Mouse (Mus musculus): ENCODE results near the gene Chd5. TPM values are rescaled to one million over a fixed set of nuclear protein-coding genes. Genes with fewer than 3 reads are reported as not detected.

The Chd5 gene
- polyA plus RNA-seq, 1 experiment from 2014 or later = 0.96 TPM

- CTCF ChIA-PET = interaction anchor here (3.1 kb wide), 1 partner anchor 10 kb away, joined by 13 read pairs; no protein-coding TSS in a partner anchor
- no peak for TF ChIP-seq CTCF (IDR thresholded peaks at IDR 0.05)
- no peaks in the 10 kb centered on the region for H3K27me3 ChIP-seq
- in situ Hi-C loops (cut with MboI; ENCODE audit: low pct_unique_long_range_greater_than_20kb) = no loop called here
- POLR2A ChIA-PET = interaction anchor here (0.6 kb wide), 1 partner anchor 79 kb away, joined by 4 read pairs; no protein-coding TSS in a partner anchor
- DNase-seq (ENCODE audit: low read depth, low spot score) (peak; percentile 53), ATAC-seq (peak; percentile 44)
Observed at GRCm38 (mm10) chr4:152353886-152354637, 15.6 kb downstream of the Chd5 start.

GRCm38 (mm10) chr4:152355672-152356071, 17.2 kb downstream of the Chd5 start:
- H3K27me3 ChIP-seq = no peaks in the 10 kb centered on the region
- no peak for DNase-seq (ENCODE audit: low read depth, low spot score)
- no peak for TF ChIP-seq CTCF (IDR thresholded peaks at IDR 0.05)
- CTCF ChIA-PET = no interaction called here
- POLR2A ChIA-PET = no interaction called here
- in situ Hi-C loops (cut with MboI; ENCODE audit: low pct_unique_long_range_greater_than_20kb) = no loop called here
- no peak for ATAC-seq

DNA sequence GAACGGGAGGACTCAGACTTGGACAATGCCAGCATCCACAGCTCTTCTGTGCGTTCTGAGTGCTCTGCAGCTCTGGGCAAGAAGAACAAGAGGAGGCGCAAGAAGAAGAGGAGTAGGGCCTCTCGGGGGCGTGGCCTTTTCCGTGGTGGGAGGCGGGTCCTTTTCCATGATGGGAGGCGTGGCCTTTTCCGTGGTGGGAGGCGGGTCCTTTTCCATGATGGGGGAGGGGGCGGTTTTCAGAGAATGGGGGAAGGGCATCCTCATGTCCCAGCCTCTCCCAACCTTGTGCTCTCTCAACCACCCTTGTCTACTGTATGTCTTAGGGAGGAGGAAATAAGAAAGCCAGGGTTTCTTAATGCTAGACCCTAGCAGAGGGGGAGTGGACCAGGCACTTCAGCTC, 21.2 kb downstream of the Chd5 start:
- POLR2A ChIA-PET = no interaction called here
- CTCF ChIA-PET = no interaction called here
- H3K27me3 ChIP-seq = no peaks in the 10 kb centered on the region
- ATAC-seq (no peak), DNase-seq (ENCODE audit: low read depth, low spot score) (no peak)
- no peak for TF ChIP-seq CTCF (IDR thresholded peaks at IDR 0.05)
- in situ Hi-C loops (cut with MboI; ENCODE audit: low pct_unique_long_range_greater_than_20kb) = no loop called here

GRCm38 (mm10) chr4:152360855-152361254, 22.4 kb downstream of the Chd5 start:
- H3K27me3 ChIP-seq = no peaks in the 10 kb centered on the region
- DNase-seq (ENCODE audit: low read depth, low spot score) (no peak), ATAC-seq (no peak)
- POLR2A ChIA-PET = no interaction called here
- CTCF ChIA-PET = no interaction called here
- in situ Hi-C loops (cut with MboI; ENCODE audit: low pct_unique_long_range_greater_than_20kb) = no loop called here
- TF ChIP-seq CTCF (IDR thresholded peaks at IDR 0.05) = no peak

GRCm38 (mm10) chr4:152362180-152362579, 23.7 kb downstream of the Chd5 start:
- peak; percentile 32 for ATAC-seq
- peak; percentile 19 for DNase-seq (ENCODE audit: low read depth, low spot score)
- POLR2A ChIA-PET = no interaction called here
- H3K27me3 ChIP-seq = no peaks in the 10 kb centered on the region
- in situ Hi-C loops (cut with MboI; ENCODE audit: low pct_unique_long_range_greater_than_20kb) = no loop called here
- CTCF ChIA-PET = interaction anchor here (0.6 kb wide), 1 partner anchor 62 kb away, joined by 3 read pairs; no protein-coding TSS in a partner anchor
- TF ChIP-seq CTCF (IDR thresholded peaks at IDR 0.05) = no peak

DNA sequence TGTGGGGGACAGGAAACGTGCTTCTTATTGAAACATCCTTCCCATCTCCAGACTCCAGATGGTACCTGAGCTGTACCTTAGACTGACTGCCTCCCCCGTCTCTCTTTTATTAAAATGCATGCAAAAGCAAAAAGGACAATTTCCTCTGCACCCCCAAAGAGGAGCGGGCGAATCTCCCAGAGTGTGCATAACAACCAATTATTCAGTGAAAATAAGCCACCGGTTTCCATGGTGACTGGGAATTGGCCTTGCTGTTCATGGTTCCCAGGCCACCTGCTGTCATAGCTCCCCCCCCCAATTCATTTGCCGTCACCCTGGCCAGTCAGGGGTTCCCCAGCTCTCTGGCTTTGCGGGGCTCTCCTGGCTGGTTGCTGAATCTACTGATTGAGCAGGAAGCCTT, 26.8 kb downstream of the Chd5 start:
- H3K27me3 ChIP-seq = no peaks in the 10 kb centered on the region
- in situ Hi-C loops (cut with MboI; ENCODE audit: low pct_unique_long_range_greater_than_20kb) = no loop called here
- DNase-seq (ENCODE audit: low read depth, low spot score) (no peak), ATAC-seq (no peak)
- TF ChIP-seq CTCF (IDR thresholded peaks at IDR 0.05) = no peak
- CTCF ChIA-PET = interaction anchor here (1.2 to 1.5 kb wide), 2 partner anchors 67 to 69 kb away, joined by 3 to 4 read pairs; no protein-coding TSS in a partner anchor
- POLR2A ChIA-PET = no interaction called here

DNA sequence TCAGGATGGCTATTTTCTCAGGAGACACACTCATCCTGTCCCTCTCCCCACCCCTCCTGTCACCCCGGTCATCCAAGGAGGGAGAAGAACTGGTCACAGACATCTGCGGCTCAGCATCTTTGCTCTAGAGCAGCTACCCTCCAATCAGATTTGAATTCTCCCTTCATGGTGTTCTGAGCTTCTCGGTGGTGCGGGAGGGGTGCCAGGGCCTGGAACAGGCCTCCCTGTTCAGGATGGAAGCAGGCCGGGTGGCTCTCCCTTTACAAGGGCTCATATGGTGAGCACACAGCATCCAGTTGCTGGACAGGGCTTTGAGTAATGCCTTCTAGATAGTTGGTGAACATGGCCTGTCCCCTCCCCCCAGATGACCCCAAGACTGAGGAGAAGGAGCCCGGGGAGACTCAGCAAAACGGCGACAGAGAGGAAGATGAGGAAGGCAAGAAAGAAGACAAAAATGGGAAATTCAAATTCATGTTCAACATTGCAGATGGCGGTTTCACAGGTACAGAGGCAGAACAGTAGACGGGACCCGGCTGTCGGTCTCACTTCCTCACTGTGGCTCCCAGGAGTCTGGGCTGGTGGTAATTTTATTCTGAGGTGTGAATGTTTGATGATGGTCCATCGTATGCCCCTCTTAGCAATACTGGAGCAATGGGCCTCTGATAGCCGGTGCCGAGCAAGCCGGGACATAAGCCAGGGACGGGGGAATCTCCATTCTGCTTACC, 44.2 kb downstream of the Chd5 start:
- ChIA-PET POLR2A (interaction anchor here (0.9 kb wide), 1 partner anchor 28 kb away, joined by 3 read pairs; no protein-coding TSS in a partner anchor), CTCF (no interaction called here)
- DNase-seq (ENCODE audit: low read depth, low spot score) (no peak), ATAC-seq (no peak)
- no peak for TF ChIP-seq CTCF (IDR thresholded peaks at IDR 0.05)
- in situ Hi-C loops (cut with MboI; ENCODE audit: low pct_unique_long_range_greater_than_20kb) = no loop called here
- H3K27me3 ChIP-seq = no peaks in the 10 kb centered on the region

GRCm38 (mm10) chr4:152385644-152386043, 47.2 kb downstream of the Chd5 start:
- ATAC-seq (no peak), DNase-seq (ENCODE audit: low read depth, low spot score) (no peak)
- ChIA-PET CTCF (interaction anchor here (1.0 kb wide), 1 partner anchor 59 kb away, joined by 3 read pairs; no protein-coding TSS in a partner anchor), POLR2A (no interaction called here)
- no peak for TF ChIP-seq CTCF (IDR thresholded peaks at IDR 0.05)
- H3K27me3 ChIP-seq = no peaks in the 10 kb centered on the region
- in situ Hi-C loops (cut with MboI; ENCODE audit: low pct_unique_long_range_greater_than_20kb) = loop anchor here (5.0 kb wide), 1 partner anchor 58 kb away; the partner anchor contains the start of gene Rpl22

GRCm38 (mm10) chr4:152392192-152392591, 53.7 kb downstream of the Chd5 start:
- ChIA-PET CTCF (interaction anchor here (1.3 kb wide), 2 partner anchors 17 to 48 kb away, joined by 3 to 4 read pairs; no protein-coding TSS in a partner anchor), POLR2A (no interaction called here)
- DNase-seq (ENCODE audit: low read depth, low spot score) (no peak), ATAC-seq (no peak)
- TF ChIP-seq CTCF (IDR thresholded peaks at IDR 0.05) = no peak
- in situ Hi-C loops (cut with MboI; ENCODE audit: low pct_unique_long_range_greater_than_20kb) = no loop called here
- no peaks in the 10 kb centered on the region for H3K27me3 ChIP-seq

- no peaks in the 10 kb centered on the region for H3K27me3 ChIP-seq
- no peak for ATAC-seq
- in situ Hi-C loops (cut with MboI; ENCODE audit: low pct_unique_long_range_greater_than_20kb) = no loop called here
- ChIA-PET CTCF (no interaction called here), POLR2A (no interaction called here)
- TF ChIP-seq CTCF (IDR thresholded peaks at IDR 0.05) = no peak
- DNase-seq (ENCODE audit: low read depth, low spot score) = no peak
Observed at GRCm38 (mm10) chr4:152392627-152393026, 54.2 kb downstream of the Chd5 start.

DNA sequence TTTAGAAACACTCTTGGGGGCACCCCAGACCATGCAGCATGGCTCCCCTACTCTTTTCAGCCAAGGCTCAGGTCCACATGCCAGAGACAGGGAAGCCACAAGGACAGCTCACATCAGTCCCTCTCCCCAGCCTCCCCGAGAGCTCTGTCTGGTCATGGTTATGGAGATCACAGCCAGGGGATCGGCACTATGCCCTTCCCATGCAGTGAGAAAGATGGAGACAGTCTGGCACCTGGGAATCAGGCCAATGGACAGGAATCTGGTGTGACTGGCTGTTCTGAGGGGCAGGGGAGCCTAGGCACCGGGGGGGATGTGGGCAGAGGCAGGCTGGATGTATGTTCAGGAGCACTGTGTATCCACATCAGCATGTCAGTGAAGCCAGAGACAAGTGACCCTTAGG, 60.5 kb downstream of the Chd5 start:
- no peaks in the 10 kb centered on the region for H3K27me3 ChIP-seq
- DNase-seq (ENCODE audit: low read depth, low spot score) (no peak), ATAC-seq (no peak)
- no peak for TF ChIP-seq CTCF (IDR thresholded peaks at IDR 0.05)
- POLR2A ChIA-PET = no interaction called here
- in situ Hi-C loops (cut with MboI; ENCODE audit: low pct_unique_long_range_greater_than_20kb) = no loop called here
- CTCF ChIA-PET = interaction anchor here (1.4 kb wide), 1 partner anchor 10 kb away, joined by 3 read pairs; no protein-coding TSS in a partner anchor
